Mouse (Mus musculus): ENCODE data around the gene Arhgap10.

Arhgap10 gene

GRCm38 (mm10) chr8:77515786-77516185 lies 2.0 kb downstream of the Arhgap10 start:
- no peak for DNase-seq

GRCm38 (mm10) chr8:77515201-77515600 lies 2.6 kb downstream of the Arhgap10 start:
- no peak for DNase-seq

GRCm38 (mm10) chr8:77511750-77512493 lies 5.8 kb downstream of the Arhgap10 start:
- peak in 1 of 2 experiments; percentile 9 for DNase-seq

- DNase-seq: peak in 1 of 2 experiments; percentile 23
These were observed 7.3 kb downstream of the Arhgap10 start for GRCm38 (mm10) chr8:77510426-77510825.

GRCm38 (mm10) chr8:77509044-77509443 lies 8.7 kb downstream of the Arhgap10 start:
- no peak for DNase-seq

GRCm38 (mm10) chr8:77507510-77508035 lies 10.2 kb downstream of the Arhgap10 start:
- DNase-seq: peak in 1 of 2 experiments; percentile 9

GRCm38 (mm10) chr8:77506539-77506938 lies 11.2 kb downstream of the Arhgap10 start:
- DNase-seq: peak in 1 of 2 experiments; percentile 4

GRCm38 (mm10) chr8:77502547-77502946 lies 15.2 kb downstream of the Arhgap10 start:
- DNase-seq: no peak

- no peak for DNase-seq
These were observed 16.6 kb downstream of the Arhgap10 start for GRCm38 (mm10) chr8:77501131-77501530.

GRCm38 (mm10) chr8:77500264-77500663 lies 17.5 kb downstream of the Arhgap10 start:
- DNase-seq: no peak

- no peak for DNase-seq
These were observed 20.3 kb downstream of the Arhgap10 start for GRCm38 (mm10) chr8:77497442-77497841.

GRCm38 (mm10) chr8:77496253-77496652 lies 21.5 kb downstream of the Arhgap10 start:
- DNase-seq: no peak

GRCm38 (mm10) chr8:77494376-77495328 lies 23.1 kb downstream of the Arhgap10 start:
- DNase-seq: no peak

GRCm38 (mm10) chr8:77492356-77493058 lies 25.2 kb downstream of the Arhgap10 start:
- DNase-seq: peak in 1 of 2 experiments; percentile 55

- no peak for DNase-seq
These were observed 26.4 kb downstream of the Arhgap10 start for GRCm38 (mm10) chr8:77491231-77491923.

- DNase-seq: peak; percentile 59 to 76
These were observed 27.5 kb downstream of the Arhgap10 start for GRCm38 (mm10) chr8:77490095-77490781.

- DNase-seq: no peak
These were observed 28.5 kb downstream of the Arhgap10 start for GRCm38 (mm10) chr8:77489235-77489634.

- DNase-seq: peak; percentile 51 to 71
These were observed 29.5 kb downstream of the Arhgap10 start for GRCm38 (mm10) chr8:77488215-77488606.

- no peak for DNase-seq
These were observed 30.1 kb downstream of the Arhgap10 start for GRCm38 (mm10) chr8:77487590-77488214.

GRCm38 (mm10) chr8:77486749-77487148 lies 31.0 kb downstream of the Arhgap10 start:
- DNase-seq: no peak

GRCm38 (mm10) chr8:77484817-77485216 lies 32.9 kb downstream of the Arhgap10 start:
- no peak for DNase-seq

All from kidney, postnatal 4 days (tissue).